Mouse (Mus musculus) urinary bladder, postnatal 0 days (tissue): ENCODE data around the gene Zfp286. TPM values are rescaled to one million over a fixed set of nuclear protein-coding genes. Genes with fewer than 3 reads are reported as not detected.

ENCODE experiments used
- polyA plus RNA-seq: library from polyadenylated mRNA; unstranded; fragments of >200 nt; fragmentation: Nextera tagmentation; extraction: Ambion mirVana; gene quantifications from 2 replicates; pipeline ENCODE4 v1.2.1, GENCODE M21; 2015

Zfp286 gene
- 4.0 and 4.8 TPM in 2 replicates for polyA plus RNA-seq

GRCm38 (mm10) chr11:62788935-62789616 is at the start of gene Zfp286:
Zfp286 (minus strand) TSS chr11:62789462.

GRCm38 (mm10) chr11:62820059-62820541 is 30.8 kb upstream of the Zfp286 start, which contains the start of gene Trim16:
Trim16 (plus strand) TSS chr11:62820231.

GRCm38 (mm10) chr11:62752780-62753179 is 36.5 kb downstream of the Zfp286 start, which contains the start of gene Gm10428:
Gm10428 (plus strand) TSS chr11:62753100.

GRCm38 (mm10) chr11:62731311-62732021 is 57.8 kb downstream of the Zfp286 start, which contains the start of gene Zfp287:
Zfp287 (minus strand) TSS chr11:62731905.

Other genes starting within 250 kb of the Zfp286 start
- gene Ubb, start 238.3 kb downstream of the Zfp286 start, polyA plus RNA-seq: 1,838 and 1,941 TPM in 2 replicates
- gene Trpv2, start 215.0 kb downstream of the Zfp286 start, polyA plus RNA-seq: 53.5 and 57.7 TPM in 2 replicates
- gene Lrrc75a, start 140.9 kb downstream of the Zfp286 start, polyA plus RNA-seq: 11.7 and 12.9 TPM in 2 replicates
- gene Mmgt2, start 140.8 kb downstream of the Zfp286 start, polyA plus RNA-seq: 43.9 and 47.7 TPM in 2 replicates
- gene Zfp287, start 57.6 kb downstream of the Zfp286 start, polyA plus RNA-seq: 3.5 and 3.9 TPM in 2 replicates
- not detected in 2 replicates for gene Gm10428, start 36.4 kb downstream of the Zfp286 start, polyA plus RNA-seq
- gene Trim16, start 30.8 kb upstream of the Zfp286 start, polyA plus RNA-seq: 22.9 and 29.0 TPM in 2 replicates
- gene Fbxw10, start 57.6 kb upstream of the Zfp286 start, polyA plus RNA-seq: 0.20 and 0.53 TPM in 2 replicates
- 53.7 and 56.3 TPM in 2 replicates for gene Tvp23b, start 90.0 kb upstream of the Zfp286 start, polyA plus RNA-seq
- not detected in 2 replicates for gene Cdrt4, start 161.7 kb upstream of the Zfp286 start, polyA plus RNA-seq